Mouse (Mus musculus) limb, embryonic 11.5 days (tissue): ENCODE results near the gene Lmtk3. TPM values are rescaled to one million over a fixed set of nuclear protein-coding genes. Genes with fewer than 3 reads are reported as not detected.

Source experiments
- ATAC-seq: fragments of 200-750 bp; cut with Nextera tagmentation; 2 replicates; pipeline ENCODE4 v1.8.0; 2017; ENCODE audit warnings: low read depth; ENCODE audit not compliant: insufficient number of reproducible peaks, low FRiP score, low TSS enrichment
- DNase-seq: peaks from one replicate; pipeline ENCODE4 v3.0.0-alpha.2; 2015; ENCODE audit warnings: low spot score
- H3K27ac ChIP-seq: fragments of 300-500 bp; sonication (generic); replicated peaks from 2 replicates; pipeline ENCODE4 v1.5.1; 2014; ENCODE audit warnings: low read depth, mild to moderate bottlenecking, low read length
- H3K27me3 ChIP-seq: fragments of 300-500 bp; sonication (generic); 2 replicates; pipeline ENCODE4 v1.6.1; 2014; ENCODE audit warnings: mild to moderate bottlenecking, low read length, mixed read lengths; ENCODE audit not compliant: control insufficient read depth, insufficient read depth
- H3K36me3 ChIP-seq: fragments of 300-500 bp; sonication (generic); 2 replicates; pipeline ENCODE4 v1.6.1; 2014; ENCODE audit warnings: mild to moderate bottlenecking, low read length, moderate library complexity, mixed read lengths; ENCODE audit not compliant: control insufficient read depth, insufficient read depth
- H3K4me1 ChIP-seq: fragments of 300-500 bp; sonication (generic); 2 replicates; pipeline ENCODE4 v1.6.1; 2014; ENCODE audit warnings: low read length, mixed read lengths; ENCODE audit not compliant: control insufficient read depth, insufficient read depth
- H3K4me2 ChIP-seq: fragments of 300-500 bp; sonication (generic); 2 replicates; pipeline ENCODE4 v1.6.1; 2014; ENCODE audit warnings: low read depth, mild to moderate bottlenecking, moderate library complexity; ENCODE audit not compliant: severe bottlenecking
- H3K4me3 ChIP-seq: fragments of 300-500 bp; sonication (generic); 2 replicates; pipeline ENCODE4 v1.5.1; 2014; ENCODE audit warnings: low read depth, low read length
- H3K9ac ChIP-seq: fragments of 300-500 bp; sonication (generic); 2 replicates; pipeline ENCODE4 v1.6.1; 2014; ENCODE audit warnings: mild to moderate bottlenecking, low read length
- H3K9me3 ChIP-seq: fragments of 300-500 bp; sonication (generic); 2 replicates; pipeline ENCODE4 v1.6.1; 2016; ENCODE audit warnings: low read length; ENCODE audit not compliant: control insufficient read depth
- WGBS: fragments of 180-500 bp; shearing (Covaris S2); extraction: QIAGEN DNeasy Blood & Tissue Kit; methylation state at CpG from one replicate; pipeline ENCODE4 v1.1.7; 2014; 5-methylcytosine and 5-hydroxymethylcytosine counted together
- polyA plus RNA-seq: library from polyadenylated mRNA; unstranded; fragments of >200 nt; fragmentation: Nextera tagmentation; extraction: Ambion mirVana; gene quantifications from 2 replicates; pipeline ENCODE4 v1.2.1, GENCODE M21; 2014

Gene Lmtk3
- polyA plus RNA-seq, 1 experiment from 2014 or later = 3.6 TPM

DNA sequence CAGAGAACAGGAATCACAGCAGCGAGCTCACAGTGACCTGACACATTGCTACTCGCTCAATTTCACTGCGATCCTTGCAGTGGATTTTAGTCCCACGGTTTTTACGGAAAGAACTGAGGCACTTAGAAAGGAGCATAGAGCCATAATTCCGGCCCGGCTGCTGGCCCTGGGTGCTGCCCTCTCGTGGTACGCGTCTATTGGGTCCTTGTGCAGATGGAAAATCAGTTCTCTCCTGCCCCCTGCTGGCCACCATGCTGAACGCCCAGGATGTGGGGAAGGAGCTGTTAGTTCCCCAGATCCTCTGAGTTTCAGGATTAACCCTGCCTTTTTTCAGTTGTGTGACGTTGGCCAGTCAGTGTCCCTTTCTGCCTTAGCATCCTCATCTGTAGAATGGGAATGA lies 17.8 kb downstream of the Lmtk3 start:
- peak overlapping the region; percentile 15; the same call in 1 of the 2 replicates for H3K4me2 ChIP-seq
- H3K4me3 ChIP-seq = no peak overlapping the region

DNA sequence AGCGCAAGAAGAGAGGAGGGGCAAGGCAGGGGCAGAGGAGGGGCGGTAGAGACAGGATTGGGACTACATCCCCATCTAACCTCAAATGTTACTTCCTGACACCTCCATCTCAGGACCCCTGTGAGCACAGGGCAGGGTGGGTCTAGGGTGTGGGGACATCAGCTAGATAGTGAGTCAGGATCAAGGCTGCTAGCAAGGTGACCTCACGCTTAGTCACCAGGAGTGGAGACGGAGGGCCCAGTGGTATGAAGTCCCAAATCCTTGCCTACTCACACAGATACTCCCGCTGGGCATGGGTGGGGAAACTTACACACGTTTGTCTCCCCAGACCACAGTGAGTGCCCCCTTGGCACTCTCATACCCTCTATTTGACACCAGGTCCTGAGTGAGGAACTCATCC lies 19.0 kb downstream of the Lmtk3 start:
- Histone ChIP-seq H3K4me3 (no peak overlapping the region), H3K27ac (no peak overlapping the region), H3K4me1 (peaks cover 9% of the 10 kb centered on the region; the same call in 1 of the 2 replicates), H3K4me2 (no peak overlapping the region), H3K9ac (no peak overlapping the region), H3K27me3 (peaks cover 2% of the 10 kb centered on the region; the same call in 1 of the 2 replicates), H3K36me3 (peaks cover 5% of the 10 kb centered on the region; the same call in 1 of the 2 replicates), H3K9me3 (no peaks in the 10 kb centered on the region)
- no peak for DNase-seq
- no peak for ATAC-seq
- WGBS = 91% methylated on average over 6 of the region's 6 CpGs

More for the DNA sequence above, 17.8 kb downstream of the Lmtk3 start:
- Histone ChIP-seq H3K9me3 (no peaks in the 10 kb centered on the region), H3K9ac (no peak overlapping the region), H3K27me3 (peaks cover 10% of the 10 kb centered on the region), H3K36me3 (no peaks in the 10 kb centered on the region), H3K27ac (no peak overlapping the region), H3K4me1 (peaks cover 10% of the 10 kb centered on the region; the same call in 1 of the 2 replicates)
- WGBS = 5% methylated on average over 12 of the region's 12 CpGs
- ATAC-seq (no peak), DNase-seq (peak; percentile 97)

GRCm38 (mm10) chr7:45805941-45806340 lies 22.4 kb downstream of the Lmtk3 start:
- Histone ChIP-seq H3K27ac (no peak overlapping the region), H3K4me1 (no peaks in the 10 kb centered on the region), H3K4me3 (no peak overlapping the region), H3K9ac (no peak overlapping the region), H3K9me3 (no peaks in the 10 kb centered on the region), H3K27me3 (no peaks in the 10 kb centered on the region), H3K4me2 (no peak overlapping the region), H3K36me3 (peaks cover 27% of the 10 kb centered on the region; the same call in 1 of the 2 replicates)
- no peak for DNase-seq
- 65% methylated on average over 5 of the region's 5 CpGs for WGBS
- ATAC-seq = no peak

DNA sequence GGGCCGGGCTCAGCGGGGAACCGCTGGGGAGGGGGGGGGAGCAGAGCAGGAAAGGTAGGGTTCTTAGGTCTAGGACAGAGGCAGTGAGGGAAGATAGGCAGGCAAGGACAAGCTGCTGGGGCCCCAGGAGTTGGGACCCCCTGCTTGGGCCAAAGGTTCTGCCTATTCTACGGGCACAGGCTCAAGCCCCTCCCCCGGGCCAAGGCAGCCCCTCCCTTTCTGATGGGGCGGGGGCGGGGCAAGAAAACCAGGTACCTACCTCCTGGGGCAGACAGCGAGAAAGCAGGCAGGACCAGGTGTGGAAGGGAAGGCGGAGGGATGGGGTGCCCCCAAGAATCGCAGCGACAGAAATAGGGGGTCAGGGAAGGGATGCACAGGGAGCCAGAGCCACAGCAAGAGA lies 24.9 kb downstream of the Lmtk3 start:
- DNase-seq = no peak
- Histone ChIP-seq H3K4me3 (no peak overlapping the region), H3K36me3 (peaks cover 42% of the 10 kb centered on the region; the same call in 1 of the 2 replicates), H3K4me1 (peaks cover 7% of the 10 kb centered on the region), H3K4me2 (no peak overlapping the region), H3K9ac (no peak overlapping the region), H3K9me3 (no peaks in the 10 kb centered on the region), H3K27ac (no peak overlapping the region), H3K27me3 (no peaks in the 10 kb centered on the region)
- no peak for ATAC-seq
- WGBS = 42% methylated on average over 11 of the region's 11 CpGs

- H3K27ac ChIP-seq = no peak overlapping the region
- WGBS = 90% methylated on average over 14 of the region's 14 CpGs
These were observed 25.9 kb downstream of the Lmtk3 start for GRCm38 (mm10) chr7:45809276-45810075.

DNA sequence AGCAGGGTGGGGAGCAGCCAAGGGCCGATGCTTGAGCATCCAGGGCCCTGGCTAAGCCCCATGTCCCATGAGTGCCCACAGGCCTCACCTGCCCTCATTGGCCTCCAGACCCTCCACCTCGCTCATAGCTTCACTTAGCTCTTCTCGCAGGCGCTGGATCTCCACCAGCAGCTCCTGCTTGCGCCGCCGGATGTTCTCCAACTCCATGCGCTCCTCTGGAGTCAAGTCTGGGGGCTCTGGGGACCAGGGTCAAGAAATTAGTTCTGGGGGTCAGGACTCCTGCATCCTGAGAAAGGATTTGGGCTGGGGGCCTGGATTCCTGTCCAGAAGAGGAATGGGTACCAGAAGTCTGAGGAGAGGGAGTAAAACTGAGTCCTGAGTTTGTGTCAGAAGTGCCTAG lies 29.4 kb downstream of the Lmtk3 start:
- no peaks in the 10 kb centered on the region for H3K9me3 ChIP-seq
- H3K4me1 ChIP-seq = peaks cover 17% of the 10 kb centered on the region
- H3K4me3 ChIP-seq = peak overlapping the region; percentile 84
- H3K9ac ChIP-seq = peak overlapping the region; percentile 98
- H3K36me3 ChIP-seq = peaks cover 35% of the 10 kb centered on the region; the same call in 1 of the 2 replicates
- H3K4me2 ChIP-seq = peak overlapping the region; percentile 85
- WGBS = 89% methylated on average over 8 of the region's 8 CpGs
- H3K27me3 ChIP-seq = no peaks in the 10 kb centered on the region
- no peak for ATAC-seq
- no peak overlapping the region for H3K27ac ChIP-seq
- no peak for DNase-seq

More at GRCm38 (mm10) chr7:45809276-45810075, 25.9 kb downstream of the Lmtk3 start:
- H3K4me1 ChIP-seq = peaks cover 7% of the 10 kb centered on the region
- H3K9me3 ChIP-seq = no peaks in the 10 kb centered on the region
- no peak overlapping the region for H3K4me3 ChIP-seq
- no peak for DNase-seq
- ATAC-seq = no peak
- H3K4me2 ChIP-seq = no peak overlapping the region
- H3K27me3 ChIP-seq = no peaks in the 10 kb centered on the region
- H3K36me3 ChIP-seq = peaks cover 42% of the 10 kb centered on the region; the same call in 1 of the 2 replicates
- H3K9ac ChIP-seq = no peak overlapping the region

DNA sequence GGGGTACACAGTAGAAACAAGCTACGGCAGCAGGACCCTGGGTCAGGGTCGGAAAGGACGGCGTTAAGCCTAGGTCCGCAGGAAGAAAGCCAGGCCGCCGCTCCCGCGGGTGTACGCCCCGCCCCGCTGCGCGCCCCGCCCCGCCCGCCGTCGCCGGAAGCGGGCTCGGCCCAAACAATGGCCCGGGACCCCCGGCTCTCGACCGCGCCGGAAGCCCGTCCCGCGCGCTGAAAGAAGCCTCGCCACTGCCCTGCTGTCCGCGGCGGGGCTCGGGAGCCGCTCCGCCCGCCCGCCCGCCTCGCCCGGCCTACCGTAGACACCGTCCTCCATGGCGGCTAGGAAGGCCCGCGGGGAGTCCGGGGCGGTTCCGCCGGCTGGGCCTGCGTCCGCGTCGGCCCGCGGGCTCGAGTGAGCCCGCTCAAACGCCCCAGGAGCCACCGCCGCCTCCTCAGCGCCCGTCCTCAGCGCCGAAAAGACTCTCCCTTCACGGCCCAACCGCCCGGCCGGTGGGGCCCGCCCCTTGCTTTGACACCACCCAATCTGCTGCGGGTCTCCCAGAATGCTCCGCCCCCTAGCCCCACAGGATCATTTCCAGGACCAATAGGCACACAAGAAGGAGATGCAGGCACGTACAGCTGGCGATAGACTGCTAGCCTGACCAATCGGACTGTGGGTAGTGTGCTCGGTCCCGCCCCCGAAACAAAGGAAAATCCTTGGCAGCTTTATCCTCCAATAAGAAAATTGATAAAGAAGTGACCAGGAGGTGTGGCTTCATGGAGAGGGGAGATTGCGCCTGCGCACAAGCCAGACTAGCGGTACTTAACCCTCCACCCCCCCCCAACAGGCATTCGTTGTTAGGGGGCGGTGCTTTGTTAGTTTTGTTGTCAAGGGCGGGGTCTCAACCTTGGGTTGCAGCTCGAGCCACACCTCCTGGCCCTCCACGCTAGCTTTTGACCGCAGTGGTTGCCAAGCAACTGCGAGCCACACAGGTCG lies 30.5 kb downstream of the Lmtk3 start, which contains the start of gene Cyth2:
Cyth2 (minus strand) TSS at position 795 of the 993 bp plus-strand sequence.
- Histone ChIP-seq H3K9ac (peak within 1 kb of the TSS; percentile 98), H3K4me3 (peak within 1 kb of the TSS; percentile 84), H3K27me3 (no peaks in the 10 kb centered on the region), H3K4me1 (peaks cover 17% of the 10 kb centered on the region), H3K36me3 (peaks cover 28% of the 10 kb centered on the region; the same call in 1 of the 2 replicates), H3K4me2 (peak within 1 kb of the TSS; percentile 85), H3K9me3 (no peaks in the 10 kb centered on the region), H3K27ac (peak within 1 kb of the TSS; percentile 99)
- WGBS = under 1% methylated on average over 87 of the region's 92 CpGs
- ATAC-seq (peak; percentile 98), DNase-seq (peak; percentile 100)

GRCm38 (mm10) chr7:45814841-45815240 lies 31.3 kb downstream of the Lmtk3 start:
- WGBS = 13% methylated on average over 5 of the region's 5 CpGs
- Histone ChIP-seq H3K4me1 (peaks cover 17% of the 10 kb centered on the region), H3K4me3 (peak overlapping the region; percentile 84), H3K4me2 (peak overlapping the region; percentile 45), H3K27me3 (no peaks in the 10 kb centered on the region), H3K9ac (no peak overlapping the region), H3K27ac (no peak overlapping the region), H3K9me3 (no peaks in the 10 kb centered on the region), H3K36me3 (peaks cover 22% of the 10 kb centered on the region; the same call in 1 of the 2 replicates)
- DNase-seq (no peak), ATAC-seq (no peak)
